Mouse (Mus musculus) midbrain, embryonic 12.5 days (tissue): ENCODE measurements at regions not wholly inside any gene's neighbourhood (a gene's known extent, or its start where the extent isn't known, plus 50 kb on each side); places are given as distances from the start of the nearest gene placed in this dataset.

ENCODE experiments used
- ATAC-seq: fragments of 200-750 bp; cut with Nextera tagmentation; 2 replicates; pipeline ENCODE4 v1.8.0; 2017; ENCODE audit warnings: low read depth, moderate TSS enrichment, moderate library complexity; ENCODE audit not compliant: low FRiP score
- H3K27ac ChIP-seq: fragments of 300-500 bp; sonication (generic); replicated peaks from 2 replicates; pipeline ENCODE4 v1.5.1; 2016; ENCODE audit warnings: mild to moderate bottlenecking
- H3K27me3 ChIP-seq: fragments of 300-500 bp; sonication (generic); 2 replicates; pipeline ENCODE4 v1.6.1; 2016; ENCODE audit warnings: mild to moderate bottlenecking
- H3K36me3 ChIP-seq: fragments of 300-500 bp; sonication (generic); 2 replicates; pipeline ENCODE4 v1.6.1; 2016
- H3K4me1 ChIP-seq: fragments of 300-500 bp; sonication (generic); 2 replicates; pipeline ENCODE4 v1.6.1; 2016
- H3K4me2 ChIP-seq: fragments of 300-500 bp; sonication (generic); replicated peaks from 2 replicates; pipeline ENCODE4 v1.6.1; 2016; ENCODE audit warnings: mild to moderate bottlenecking, moderate library complexity
- H3K4me3 ChIP-seq: fragments of 300-500 bp; sonication (generic); 2 replicates; pipeline ENCODE4 v1.5.1; 2016; ENCODE audit warnings: mild to moderate bottlenecking
- H3K9ac ChIP-seq: fragments of 300-500 bp; sonication (generic); replicated peaks from 2 replicates; pipeline ENCODE4 v1.6.1; 2016; ENCODE audit warnings: mild to moderate bottlenecking, moderate library complexity
- H3K9me3 ChIP-seq: fragments of 300-500 bp; sonication (generic); 2 replicates; pipeline ENCODE4 v1.6.1; 2016; ENCODE audit warnings: mild to moderate bottlenecking
- WGBS: fragments of 180-500 bp; shearing (Covaris S2); methylation state at CpG from one replicate; pipeline ENCODE4 v1.1.7; 2016; 5-methylcytosine and 5-hydroxymethylcytosine counted together

DNA sequence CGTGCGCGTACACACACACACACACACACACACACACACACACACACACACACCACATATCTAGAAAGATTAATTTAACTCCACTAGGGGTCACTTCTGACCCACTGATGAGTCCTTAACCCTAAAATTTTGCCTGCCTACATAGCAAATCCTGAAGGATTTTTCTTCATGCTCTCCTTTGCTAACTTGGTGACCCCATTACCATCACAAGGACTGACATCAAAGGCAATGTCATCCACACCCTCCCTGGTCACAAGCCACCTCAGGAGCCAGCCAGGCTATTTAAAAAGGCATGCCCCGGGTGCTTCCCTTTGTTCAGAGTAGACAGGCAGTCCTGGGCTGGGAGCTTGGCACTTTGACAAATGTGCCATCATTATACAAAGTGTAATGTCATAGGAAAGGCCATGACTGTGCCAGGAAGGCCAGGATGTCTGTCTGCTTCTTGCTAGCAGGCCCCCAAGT, 1501.4 kb upstream of the Flrt2 start:
- no peak overlapping the region for H3K9ac ChIP-seq
- no peaks in the 10 kb centered on the region for H3K9me3 ChIP-seq
- H3K36me3 ChIP-seq = no peaks in the 10 kb centered on the region
- no peak overlapping the region for H3K27ac ChIP-seq
- peak; percentile 41; the same call in 1 of the 2 replicates for ATAC-seq
- H3K27me3 ChIP-seq = no peaks in the 10 kb centered on the region
- H3K4me2 ChIP-seq = no peak overlapping the region
- no peak overlapping the region for H3K4me3 ChIP-seq
- 74% methylated on average over 4 of the region's 4 CpGs for WGBS
- no peaks in the 10 kb centered on the region for H3K4me1 ChIP-seq

DNA sequence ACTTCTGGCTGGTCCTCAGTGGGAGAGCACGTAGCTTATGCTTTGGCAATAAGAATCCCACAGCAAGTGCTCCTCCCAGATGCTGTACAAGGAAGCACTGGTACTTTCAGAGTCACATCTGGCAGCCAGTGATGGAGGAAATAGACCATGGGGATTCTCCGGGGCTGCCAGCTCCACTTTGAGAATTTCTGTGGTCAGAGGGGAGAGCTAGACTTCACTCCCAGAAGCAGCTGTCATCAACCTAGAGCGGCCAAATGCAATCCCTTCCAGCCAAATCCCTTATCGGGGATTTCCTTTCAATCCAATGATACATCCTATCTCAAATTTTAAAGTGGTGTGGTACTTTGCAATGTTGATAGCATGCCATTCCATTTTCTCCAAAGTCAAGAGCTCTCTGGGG, 1474.1 kb upstream of the Flrt2 start:
- Histone ChIP-seq H3K27ac (no peak overlapping the region), H3K9me3 (no peaks in the 10 kb centered on the region), H3K27me3 (no peaks in the 10 kb centered on the region), H3K36me3 (no peaks in the 10 kb centered on the region), H3K9ac (no peak overlapping the region), H3K4me1 (no peaks in the 10 kb centered on the region), H3K4me3 (no peak overlapping the region), H3K4me2 (no peak overlapping the region)
- WGBS = 69% methylated on average over 4 of the region's 4 CpGs
- ATAC-seq = no peak

DNA sequence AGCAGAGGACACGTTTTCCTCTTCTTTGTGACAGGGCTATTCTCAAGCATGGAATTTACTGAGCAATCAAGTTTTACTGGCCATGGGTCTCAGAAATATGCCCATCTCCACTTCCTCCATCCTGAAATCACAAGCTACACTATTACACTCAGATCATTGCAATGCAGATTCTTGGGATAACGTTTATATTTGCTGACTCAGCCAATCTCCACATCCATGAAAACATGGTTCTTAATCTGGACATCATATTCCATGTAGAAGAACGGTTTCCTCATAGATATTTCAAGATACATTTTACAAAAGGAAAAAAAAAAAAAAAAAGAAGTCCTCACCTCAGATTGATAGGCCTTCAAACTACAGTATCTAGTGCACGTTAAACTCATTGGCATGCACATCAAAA, 1462.1 kb upstream of the Flrt2 start:
- Histone ChIP-seq H3K4me2 (no peak overlapping the region), H3K9me3 (no peaks in the 10 kb centered on the region)
- WGBS = 86% methylated on average over 4 of the region's 4 CpGs

DNA sequence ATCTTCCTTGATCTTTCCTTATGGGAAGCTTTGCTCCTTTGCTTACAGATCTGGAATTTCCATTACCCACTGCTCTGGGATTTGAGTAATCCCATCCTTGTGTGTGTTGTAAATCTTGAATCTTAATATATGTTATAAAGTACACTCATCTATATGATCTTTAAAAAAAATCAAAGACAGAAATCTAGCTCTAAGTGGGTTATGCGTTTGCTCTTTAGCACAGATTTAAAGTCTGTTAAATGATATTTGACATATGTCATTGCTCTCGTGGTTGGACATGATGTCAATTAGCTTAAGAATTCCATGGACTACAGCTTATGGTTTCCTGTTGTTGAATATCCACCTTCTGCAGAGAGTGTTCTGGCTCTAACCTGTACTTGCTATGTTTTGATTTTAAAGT, 1446.7 kb upstream of the Flrt2 start:
- Histone ChIP-seq H3K36me3 (no peaks in the 10 kb centered on the region), H3K9me3 (no peaks in the 10 kb centered on the region), H3K27ac (no peak overlapping the region), H3K9ac (no peak overlapping the region), H3K27me3 (no peaks in the 10 kb centered on the region), H3K4me2 (no peak overlapping the region), H3K4me1 (0 out of 2 replicates have a peak, but pooled peaks cover 4% of the 10 kb centered on the region), H3K4me3 (no peak overlapping the region)
- WGBS = 72% methylated on average over 2 of the region's 2 CpGs
- no peak for ATAC-seq

More for the DNA sequence above, 1462.1 kb upstream of the Flrt2 start:
- no peaks in the 10 kb centered on the region for H3K4me1 ChIP-seq
- no peak for ATAC-seq
- no peak overlapping the region for H3K4me3 ChIP-seq
- H3K9ac ChIP-seq = no peak overlapping the region
- no peaks in the 10 kb centered on the region for H3K36me3 ChIP-seq
- H3K27me3 ChIP-seq = no peaks in the 10 kb centered on the region
- H3K27ac ChIP-seq = no peak overlapping the region

DNA sequence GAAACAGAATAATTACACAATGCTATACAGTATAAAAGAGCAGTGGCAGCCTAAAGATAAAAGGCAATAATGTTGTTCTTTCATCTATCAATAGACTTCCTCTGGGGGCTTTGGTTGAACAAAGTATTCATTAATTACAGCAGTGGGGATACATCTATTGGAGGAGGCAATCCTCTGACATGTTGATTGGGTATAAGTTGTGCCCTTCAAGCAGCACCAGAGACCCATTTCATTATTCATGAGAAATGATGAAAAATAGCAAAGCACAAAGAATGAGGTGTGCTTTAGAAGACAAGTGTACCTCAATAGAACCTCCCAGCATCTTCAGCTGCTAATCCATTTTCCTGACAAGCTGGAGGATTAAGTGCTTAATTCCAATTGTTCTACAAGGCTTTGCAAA, 1444.7 kb upstream of the Flrt2 start:
- no peak overlapping the region for H3K4me2 ChIP-seq
- H3K9ac ChIP-seq = no peak overlapping the region
- H3K27ac ChIP-seq = no peak overlapping the region
- H3K4me1 ChIP-seq = 0 out of 2 replicates have a peak, but pooled peaks cover 4% of the 10 kb centered on the region
- no peaks in the 10 kb centered on the region for H3K9me3 ChIP-seq
- ATAC-seq = peak; percentile 56; the same call in 1 of the 2 replicates
- no peaks in the 10 kb centered on the region for H3K36me3 ChIP-seq
- no peak overlapping the region for H3K4me3 ChIP-seq
- no peaks in the 10 kb centered on the region for H3K27me3 ChIP-seq

DNA sequence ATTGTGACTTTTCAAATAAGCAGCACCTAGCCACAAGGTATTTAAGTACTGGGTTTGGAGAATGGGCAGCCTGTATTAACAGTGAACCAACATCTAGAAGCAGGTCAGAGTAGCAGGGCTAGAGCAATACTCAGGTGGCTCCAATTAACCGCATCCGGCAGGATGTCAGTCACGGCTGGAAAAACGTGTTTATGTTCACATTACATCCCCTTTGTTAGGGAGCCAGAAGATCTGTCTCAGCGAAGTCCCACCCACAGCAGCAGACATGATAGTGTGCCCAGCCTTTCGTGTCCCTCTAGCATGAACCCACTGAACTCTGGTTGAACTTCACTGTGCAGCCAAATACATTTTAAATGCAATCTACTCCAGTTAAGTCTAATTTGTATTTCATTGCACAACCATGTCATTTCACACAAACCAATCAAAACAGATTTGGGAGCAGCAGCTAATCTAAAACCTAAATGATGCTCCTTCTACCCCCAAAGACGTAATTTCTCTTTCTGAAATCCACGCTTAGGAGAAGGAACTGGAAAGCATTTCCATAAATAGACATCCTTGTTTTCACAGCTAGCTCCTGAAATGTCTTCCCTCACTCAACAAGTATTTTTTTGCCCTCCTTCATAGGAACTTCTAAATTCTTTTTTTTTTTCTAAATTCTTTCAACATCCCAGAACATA, 1438.9 kb upstream of the Flrt2 start:
- Histone ChIP-seq H3K4me1 (no peaks in the 10 kb centered on the region), H3K27ac (no peak overlapping the region), H3K4me2 (no peak overlapping the region), H3K9ac (no peak overlapping the region), H3K4me3 (no peak overlapping the region), H3K27me3 (no peaks in the 10 kb centered on the region), H3K9me3 (no peaks in the 10 kb centered on the region), H3K36me3 (no peaks in the 10 kb centered on the region)
- WGBS = 60% methylated on average over 8 of the region's 8 CpGs
- no peak for ATAC-seq

DNA sequence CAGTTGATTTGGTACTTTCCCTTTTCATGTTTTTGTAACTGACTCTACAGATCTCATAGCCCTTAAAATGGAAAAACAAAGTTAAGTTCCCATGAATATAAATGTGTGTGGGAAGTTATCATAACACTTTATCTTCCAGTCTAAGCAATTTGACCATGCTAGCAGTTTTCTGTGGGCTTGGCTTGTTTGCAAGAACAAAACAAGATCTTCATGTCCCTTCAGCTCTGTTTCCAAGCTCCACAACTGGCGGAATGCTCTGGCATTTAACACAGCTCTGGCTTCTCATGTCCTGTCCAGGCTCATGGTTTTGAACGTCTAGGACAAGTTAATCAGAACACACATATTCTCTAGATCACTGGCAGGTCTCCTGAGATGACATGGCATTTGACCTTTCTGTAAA, 1411.1 kb upstream of the Flrt2 start:
- H3K9ac ChIP-seq = no peak overlapping the region
- H3K36me3 ChIP-seq = no peaks in the 10 kb centered on the region
- ATAC-seq = no peak
- 81% methylated on average over 2 of the region's 2 CpGs for WGBS
- H3K4me2 ChIP-seq = no peak overlapping the region
- no peaks in the 10 kb centered on the region for H3K4me1 ChIP-seq
- no peaks in the 10 kb centered on the region for H3K27me3 ChIP-seq
- H3K9me3 ChIP-seq = no peaks in the 10 kb centered on the region
- H3K4me3 ChIP-seq = no peak overlapping the region
- H3K27ac ChIP-seq = no peak overlapping the region

DNA sequence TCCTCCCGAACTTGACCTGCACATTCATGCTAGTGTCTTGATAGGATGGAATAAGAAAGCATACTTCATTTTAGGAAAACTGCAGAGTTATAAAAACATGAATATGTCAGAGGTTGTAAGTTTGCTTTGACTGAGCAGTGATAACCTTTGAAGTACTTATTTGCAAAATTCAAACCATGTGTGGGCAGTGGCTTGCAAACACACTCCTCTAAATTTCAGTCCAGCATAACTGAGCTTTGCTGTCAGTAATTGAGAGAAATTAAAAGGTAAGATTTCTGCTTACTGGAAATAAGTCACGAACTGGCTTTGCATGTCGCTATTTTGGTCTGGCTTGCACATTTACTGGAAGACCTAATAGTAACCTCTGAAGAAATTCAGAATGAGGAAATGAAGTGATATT, 1409.1 kb upstream of the Flrt2 start:
- no peak for ATAC-seq
- WGBS = 88% methylated on average over 3 of the region's 3 CpGs
- no peak overlapping the region for H3K4me3 ChIP-seq
- no peak overlapping the region for H3K4me2 ChIP-seq
- no peaks in the 10 kb centered on the region for H3K27me3 ChIP-seq
- no peak overlapping the region for H3K27ac ChIP-seq
- H3K9ac ChIP-seq = no peak overlapping the region
- H3K4me1 ChIP-seq = no peaks in the 10 kb centered on the region
- H3K36me3 ChIP-seq = no peaks in the 10 kb centered on the region
- no peaks in the 10 kb centered on the region for H3K9me3 ChIP-seq

DNA sequence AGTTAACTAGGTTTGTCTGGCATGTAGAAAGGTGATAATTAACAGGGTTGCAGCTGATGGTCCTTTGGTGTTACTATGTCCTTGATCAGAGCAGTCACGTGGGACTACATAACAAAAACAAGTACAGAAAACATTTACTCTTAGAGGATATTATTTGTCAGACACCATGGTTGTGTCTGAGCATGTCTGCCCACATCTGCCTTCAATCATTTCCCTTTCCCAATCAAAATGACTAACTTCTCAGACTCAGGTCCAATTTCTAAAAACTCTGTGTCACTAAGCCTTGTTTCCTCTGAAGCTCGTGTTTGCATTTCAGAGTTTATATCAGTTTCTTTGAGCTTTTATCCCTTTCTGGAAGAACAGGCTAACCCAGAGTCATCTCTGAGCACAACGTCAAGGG, 1408.5 kb upstream of the Flrt2 start:
- H3K4me3 ChIP-seq = no peak overlapping the region
- no peaks in the 10 kb centered on the region for H3K27me3 ChIP-seq
- no peaks in the 10 kb centered on the region for H3K9me3 ChIP-seq
- no peak overlapping the region for H3K27ac ChIP-seq
- H3K4me2 ChIP-seq = no peak overlapping the region
- WGBS = 81% methylated on average over 3 of the region's 3 CpGs
- no peaks in the 10 kb centered on the region for H3K36me3 ChIP-seq
- no peak overlapping the region for H3K9ac ChIP-seq
- no peaks in the 10 kb centered on the region for H3K4me1 ChIP-seq
- ATAC-seq = no peak

DNA sequence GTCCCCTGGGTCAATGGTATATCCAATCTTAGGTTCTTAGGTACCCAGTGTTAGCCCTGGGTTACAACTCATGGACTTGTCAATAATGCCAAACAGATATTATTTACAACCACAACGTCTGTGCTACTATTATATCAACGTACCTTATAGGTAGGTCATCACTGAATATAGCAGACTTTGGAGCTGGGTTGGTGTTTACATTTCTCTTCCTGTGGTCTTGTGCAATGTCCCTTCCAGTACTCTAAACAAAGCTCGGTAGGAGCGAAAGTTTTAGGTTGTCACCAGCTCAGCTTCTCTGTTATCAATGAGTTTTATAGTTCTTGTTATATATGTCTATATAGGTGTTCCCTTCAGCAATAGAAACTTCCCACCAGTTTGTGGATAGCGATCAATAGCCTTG, 1394.2 kb upstream of the Flrt2 start:
- no peak overlapping the region for H3K9ac ChIP-seq
- no peaks in the 10 kb centered on the region for H3K4me1 ChIP-seq
- H3K27me3 ChIP-seq = no peaks in the 10 kb centered on the region
- H3K4me3 ChIP-seq = no peak overlapping the region
- no peaks in the 10 kb centered on the region for H3K36me3 ChIP-seq
- no peak overlapping the region for H3K27ac ChIP-seq
- ATAC-seq = no peak
- no peak overlapping the region for H3K4me2 ChIP-seq
- WGBS = 90% methylated on average over 5 of the region's 5 CpGs
- H3K9me3 ChIP-seq = no peaks in the 10 kb centered on the region

DNA sequence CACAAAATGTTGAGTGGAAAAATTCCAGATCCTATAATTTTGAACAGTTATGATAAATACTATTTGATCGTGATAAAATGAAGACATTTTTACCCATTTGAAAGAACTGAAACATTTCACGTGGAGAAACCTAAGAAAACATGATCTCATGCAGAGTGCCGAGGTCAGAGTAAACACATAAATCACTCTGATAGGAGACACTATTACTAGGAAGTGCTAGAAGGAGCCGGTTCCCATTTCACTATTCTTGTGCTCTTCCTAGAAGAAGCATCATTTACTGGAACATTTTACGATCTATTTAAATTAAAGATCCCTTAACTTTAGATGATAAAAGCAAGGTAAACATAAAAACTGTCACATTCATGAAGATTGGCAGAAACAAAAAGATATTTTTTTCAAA, 1359.7 kb upstream of the Flrt2 start:
- Histone ChIP-seq H3K9ac (no peak overlapping the region), H3K36me3 (no peaks in the 10 kb centered on the region), H3K27ac (no peak overlapping the region), H3K4me1 (no peaks in the 10 kb centered on the region), H3K9me3 (no peaks in the 10 kb centered on the region), H3K27me3 (no peaks in the 10 kb centered on the region), H3K4me3 (no peak overlapping the region), H3K4me2 (no peak overlapping the region)
- 85% methylated on average over 5 of the region's 5 CpGs for WGBS
- ATAC-seq = no peak

DNA sequence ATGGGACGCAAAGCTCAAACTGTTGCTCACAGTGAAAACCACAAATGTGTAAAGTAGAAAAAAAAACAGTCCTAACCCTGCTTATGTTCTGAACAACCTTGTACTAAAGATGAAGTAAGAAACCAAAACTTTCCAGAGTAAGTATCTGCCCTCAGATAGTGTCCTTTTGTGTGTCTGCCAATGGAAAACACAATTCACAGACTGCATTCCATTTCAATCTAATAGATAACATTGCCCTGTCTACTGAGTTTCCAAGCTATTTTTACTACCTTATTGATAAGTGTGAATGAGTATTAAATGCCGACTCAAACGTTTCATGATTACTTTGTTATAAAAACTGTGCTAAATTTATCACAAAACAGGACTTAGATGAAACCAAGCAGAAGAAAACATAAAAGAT, 1357.4 kb upstream of the Flrt2 start:
- Histone ChIP-seq H3K27ac (no peak overlapping the region), H3K4me2 (no peak overlapping the region), H3K9me3 (no peaks in the 10 kb centered on the region), H3K27me3 (no peaks in the 10 kb centered on the region), H3K4me1 (no peaks in the 10 kb centered on the region), H3K9ac (no peak overlapping the region), H3K36me3 (no peaks in the 10 kb centered on the region), H3K4me3 (no peak overlapping the region)
- 89% methylated on average over 3 of the region's 3 CpGs for WGBS
- ATAC-seq = no peak

DNA sequence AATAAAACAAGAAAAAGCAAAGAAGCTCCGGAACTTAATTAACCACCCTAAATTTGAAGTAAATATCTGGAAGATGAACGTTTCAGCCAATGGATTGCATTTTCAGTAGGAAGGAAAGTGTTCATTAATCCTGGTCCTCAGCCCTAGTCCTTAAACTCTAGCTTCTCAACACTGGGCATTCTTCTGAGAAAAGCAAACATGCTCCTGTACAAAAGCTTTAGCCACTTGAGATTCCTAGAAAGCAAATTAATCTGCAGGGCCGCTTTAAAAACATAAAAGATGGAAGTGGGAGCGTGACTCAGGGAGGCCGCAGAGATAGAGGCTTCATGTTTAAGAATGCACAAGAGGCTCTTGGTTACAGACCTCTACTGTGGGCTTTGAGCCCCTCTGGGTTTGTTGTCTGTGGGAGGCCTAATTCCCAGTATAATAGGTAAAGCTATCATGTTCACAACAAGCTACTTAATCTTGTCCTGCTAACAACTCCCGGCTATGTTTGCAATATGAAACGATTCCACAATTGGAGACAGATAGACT, 1342.3 kb upstream of the Flrt2 start:
- Histone ChIP-seq H3K4me2 (no peak overlapping the region), H3K36me3 (no peaks in the 10 kb centered on the region), H3K27ac (no peak overlapping the region), H3K4me3 (no peak overlapping the region), H3K9ac (no peak overlapping the region), H3K9me3 (no peaks in the 10 kb centered on the region), H3K27me3 (no peaks in the 10 kb centered on the region), H3K4me1 (peaks cover 5% of the 10 kb centered on the region; the same call in 1 of the 2 replicates)
- 25% methylated on average over 7 of the region's 7 CpGs for WGBS
- peak; percentile 63 for ATAC-seq
